8 mouse cellular contexts compared by ENCODE assay signal in the genomic region with DNA sequence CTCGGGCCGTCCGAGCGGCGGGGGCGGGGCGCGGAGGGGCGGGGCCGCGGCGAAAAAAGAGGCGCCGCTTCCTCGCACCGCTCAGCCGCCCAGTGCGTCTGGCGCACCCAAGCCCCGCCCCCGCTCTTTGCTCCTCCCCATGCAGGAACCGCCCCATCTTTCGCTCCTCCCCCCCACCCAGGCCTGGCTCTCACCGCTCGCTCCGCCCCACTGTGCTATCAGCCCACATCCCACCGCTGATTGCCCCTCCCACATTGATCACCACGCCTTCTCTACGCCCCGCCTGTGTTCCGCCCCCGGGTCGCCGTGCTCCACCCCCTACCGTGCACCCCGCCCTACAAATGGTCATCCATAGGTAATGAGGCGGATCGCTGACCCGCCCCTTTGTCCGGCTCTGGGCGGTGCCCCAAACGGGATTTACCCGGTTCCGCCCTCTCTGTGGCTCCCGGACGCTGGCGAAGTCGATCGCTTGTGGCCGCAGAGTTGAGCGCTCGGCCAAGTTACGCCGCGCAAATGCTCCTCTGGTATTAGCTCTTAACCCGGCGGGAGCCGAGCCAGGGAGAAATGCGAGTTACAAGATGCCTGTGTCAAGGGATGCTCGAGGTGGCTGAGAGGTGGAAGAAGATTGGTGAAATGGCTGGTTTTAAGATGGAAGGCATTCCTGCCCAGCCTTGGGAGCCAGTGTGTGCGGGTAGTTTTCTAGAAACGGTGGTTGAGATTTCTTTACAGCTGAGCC. TPM values are rescaled to one million over a fixed set of nuclear protein-coding genes. Genes with fewer than 3 reads are reported as not detected.
DNase-seq lines count a peak whose midpoint lies in the region; ATAC-seq and TF ChIP-seq lines count a peak whose summit lies in the region.

No protein-coding gene starts in this region.

- H3K27ac ChIP-seq in heart, embryonic 12.5 days (ENCODE audit: poor library complexity, severe bottlenecking), result peak overlapping the region; percentile 89
- H3K27ac ChIP-seq in kidney, postnatal 0 days, result peak overlapping the region; percentile 95
- H3K27ac ChIP-seq in liver, embryonic 12.5 days, result peak overlapping the region; percentile 95
- peak overlapping the region; percentile 95 for H3K27ac ChIP-seq in stomach, embryonic 15.5 days

- ATAC-seq in heart, embryonic 12.5 days (ENCODE audit: insufficient number of reproducible peaks, low FRiP score), result peak; percentile 95
- ATAC-seq in kidney, postnatal 0 days (replicated peaks; ENCODE audit: low FRiP score, low read depth), result peak; percentile 95
- peak; percentile 86 for ATAC-seq in liver, embryonic 12.5 days
- peak; percentile 93 for ATAC-seq in stomach, embryonic 15.5 days (ENCODE audit: insufficient read depth, low FRiP score, low read depth)

- peaks cover 39% of the 10 kb centered on the region for H3K79me3 ChIP-seq in C2C12 (ENCODE audit: low read depth)

- H3K4me3 ChIP-seq in C2C12 (ENCODE audit: insufficient read depth, poor library complexity, severe bottlenecking), result peak overlapping the region; percentile 69
- peak overlapping the region; percentile 82 for H3K4me3 ChIP-seq in erythroblast, embryonic 14.5 days (replicated peaks)
- H3K4me3 ChIP-seq in heart, embryonic 12.5 days, result peak overlapping the region; percentile 84
- peak overlapping the region; percentile 82 for H3K4me3 ChIP-seq in kidney, postnatal 0 days (replicated peaks; ENCODE audit: low read depth, low read length)
- peak overlapping the region; percentile 88 for H3K4me3 ChIP-seq in liver, embryonic 12.5 days
- H3K4me3 ChIP-seq in stomach, embryonic 15.5 days (replicated peaks), result peak overlapping the region; percentile 81

- no peak for TF ChIP-seq CTCF in C2C12 (IDR thresholded peaks at IDR 0.05; ENCODE audit: control insufficient read depth, insufficient read depth, insufficient read length)
- no peak for TF ChIP-seq CTCF in brain, embryonic 14.5 days (IDR thresholded peaks at IDR 0.05; ENCODE audit: borderline replicate concordance, extremely low read depth, insufficient read depth, insufficient read length)
- no peak for TF ChIP-seq CTCF in kidney, postnatal 0 days (IDR thresholded peaks at IDR 0.05; ENCODE audit: low read depth)

- under 1% methylated on average over 55 of the region's 62 CpGs for WGBS in heart, embryonic 12.5 days
- WGBS in kidney, postnatal 0 days, result under 1% methylated on average over 47 of the region's 62 CpGs
- WGBS in liver, embryonic 12.5 days (ENCODE audit: insufficient replicate concordance), result under 1% methylated on average over 57 of the region's 62 CpGs
- WGBS in stomach, embryonic 15.5 days, result under 1% methylated on average over 40 of the region's 62 CpGs

- no peaks in the 10 kb centered on the region for H3K27me3 ChIP-seq in C2C12 (ENCODE audit: control insufficient read depth, insufficient read depth, insufficient read length)
- H3K27me3 ChIP-seq in erythroblast, embryonic 14.5 days (ENCODE audit: control insufficient read depth), result peaks cover 9% of the 10 kb centered on the region
- H3K27me3 ChIP-seq in heart, embryonic 12.5 days (replicated peaks), result no peaks in the 10 kb centered on the region
- H3K27me3 ChIP-seq in kidney, postnatal 0 days (ENCODE audit: insufficient read depth, low read length), result no peaks in the 10 kb centered on the region
- no peaks in the 10 kb centered on the region for H3K27me3 ChIP-seq in liver, embryonic 12.5 days (replicated peaks)
- no peaks in the 10 kb centered on the region for H3K27me3 ChIP-seq in stomach, embryonic 15.5 days (replicated peaks)

- peaks cover 68% of the 10 kb centered on the region for H3K4me1 ChIP-seq in erythroblast, embryonic 14.5 days (ENCODE audit: control insufficient read depth)
- peaks cover 40% of the 10 kb centered on the region for H3K4me1 ChIP-seq in heart, embryonic 12.5 days (replicated peaks)
- H3K4me1 ChIP-seq in kidney, postnatal 0 days (replicated peaks; ENCODE audit: insufficient read depth, low read length), result peaks cover 32% of the 10 kb centered on the region
- peaks cover 59% of the 10 kb centered on the region for H3K4me1 ChIP-seq in liver, embryonic 12.5 days
- H3K4me1 ChIP-seq in stomach, embryonic 15.5 days, result peaks cover 29% of the 10 kb centered on the region

- H3K36me3 ChIP-seq in C2C12 (ENCODE audit: control insufficient read depth, insufficient read depth), result no peaks in the 10 kb centered on the region
- H3K36me3 ChIP-seq in erythroblast, embryonic 14.5 days (ENCODE audit: control insufficient read depth), result no peaks in the 10 kb centered on the region
- H3K36me3 ChIP-seq in heart, embryonic 12.5 days, result no peaks in the 10 kb centered on the region
- no peaks in the 10 kb centered on the region for H3K36me3 ChIP-seq in kidney, postnatal 0 days (ENCODE audit: insufficient read depth, low read length)
- no peaks in the 10 kb centered on the region for H3K36me3 ChIP-seq in liver, embryonic 12.5 days
- H3K36me3 ChIP-seq in stomach, embryonic 15.5 days, result no peaks in the 10 kb centered on the region

- peak overlapping the region; percentile 90 for H3K9ac ChIP-seq in heart, embryonic 12.5 days
- H3K9ac ChIP-seq in kidney, postnatal 0 days (ENCODE audit: low read depth, low read length), result peak overlapping the region; percentile 95
- peak overlapping the region; percentile 96 for H3K9ac ChIP-seq in liver, embryonic 12.5 days
- peak overlapping the region; percentile 26; the same call in 1 of the 2 replicates for H3K9ac ChIP-seq in stomach, embryonic 15.5 days

- H3K9me3 ChIP-seq in erythroblast, embryonic 14.5 days (ENCODE audit: control insufficient read depth, low read length), result no peaks in the 10 kb centered on the region
- H3K9me3 ChIP-seq in heart, embryonic 12.5 days (replicated peaks), result no peaks in the 10 kb centered on the region
- no peaks in the 10 kb centered on the region for H3K9me3 ChIP-seq in kidney, postnatal 0 days (replicated peaks; ENCODE audit: low read length)
- no peaks in the 10 kb centered on the region for H3K9me3 ChIP-seq in liver, embryonic 12.5 days (replicated peaks)
- H3K9me3 ChIP-seq in stomach, embryonic 15.5 days, result no peaks in the 10 kb centered on the region

- DNase-seq in brain, embryonic 14.5 days (ENCODE audit: low read depth), result peak; percentile 98
- DNase-seq in kidney, postnatal 0 days (ENCODE audit: low spot score), result peak; percentile 99
- DNase-seq in natural killer cell, adult 2 months (ENCODE audit: low spot score in 2 of 2), result peak; percentile 98 to 99

- peaks cover 45% of the 10 kb centered on the region for H3K79me2 ChIP-seq in C2C12 (ENCODE audit: control insufficient read depth, insufficient read depth)

- H3K4me2 ChIP-seq in heart, embryonic 12.5 days, result peak overlapping the region; percentile 90
- peak overlapping the region; percentile 65 for H3K4me2 ChIP-seq in kidney, postnatal 0 days (ENCODE audit: low read length)
- H3K4me2 ChIP-seq in liver, embryonic 12.5 days, result peak overlapping the region; percentile 95
- H3K4me2 ChIP-seq in stomach, embryonic 15.5 days, result peak overlapping the region; percentile 82

- peak overlapping the region; percentile 60 for H3ac ChIP-seq in C2C12 (ENCODE audit: control insufficient read depth, insufficient read length, low read depth)

- TF ChIP-seq POLR2A in brain, embryonic 14.5 days (IDR thresholded peaks at IDR 0.05; ENCODE audit: borderline replicate concordance, extremely low read depth, insufficient read depth, insufficient read length, poor library complexity, severe bottlenecking), result peak; percentile 16; the same call in 1 of the 2 replicates

TF ChIP-seq in C2C12, 6 proteins besides CTCF, POLR2A, EP300 and RAD21:
- TF ChIP-seq MYOG (IDR thresholded peaks at IDR 0.05; ENCODE audit: control insufficient read depth, extremely low read depth, insufficient read length) (no peak), FOSL1 (IDR thresholded peaks at IDR 0.05; ENCODE audit: insufficient read depth, low read length, poor library complexity, severe bottlenecking) (no peak), USF1 (IDR thresholded peaks at IDR 0.05; ENCODE audit: low read depth) (no peak), CEBPB (IDR thresholded peaks at IDR 0.05; ENCODE audit: low read depth) (no peak), MAX (IDR thresholded peaks at IDR 0.05) (no peak), MYOD1 (IDR thresholded peaks at IDR 0.05; ENCODE audit: control insufficient read depth, insufficient read length, low read depth) (no peak)

RNA-seq across cellular contexts. Expression of a gene that starts 0.4 kb away (rescaled TPM):
- 41.5 TPM for polyA plus RNA-seq in C2C12 (2012; fragmentation: generic; extraction: Trizol)
- polyA plus RNA-seq in brain, embryonic 14.5 days (2012; rRNA removed), result 87.7 and 95.4 TPM in 2 replicates
- 0.27 and 0.33 TPM in 2 replicates for polyA plus RNA-seq in erythroblast, embryonic 14.5 days (2012)
- polyA plus RNA-seq in heart, embryonic 12.5 days (2016; fragmentation: Nextera tagmentation; extraction: Ambion mirVana), result 43.2 and 46.7 TPM in 2 replicates
- 93.4 and 102 TPM in 2 replicates for polyA plus RNA-seq in kidney, postnatal 0 days (2015; fragmentation: Nextera tagmentation; extraction: Ambion mirVana)
- polyA plus RNA-seq in liver, embryonic 12.5 days (2016; fragmentation: Nextera tagmentation; extraction: Ambion mirVana), result 44.5 and 44.6 TPM in 2 replicates
- polyA plus RNA-seq in stomach, embryonic 15.5 days (2015; fragmentation: Nextera tagmentation; extraction: Ambion mirVana), result 67.5 and 72.3 TPM in 2 replicates

RNA-seq across cellular contexts. Expression of a gene that starts 46.6 kb away (rescaled TPM):
- polyA plus RNA-seq in C2C12 (2012; fragmentation: generic; extraction: Trizol), result 3.2 TPM
- polyA plus RNA-seq in brain, embryonic 14.5 days (2012; rRNA removed), result 26.4 and 43.9 TPM in 2 replicates
- polyA plus RNA-seq in erythroblast, embryonic 14.5 days (2012), result 8.5 and 12.2 TPM in 2 replicates
- polyA plus RNA-seq in heart, embryonic 12.5 days (2016; fragmentation: Nextera tagmentation; extraction: Ambion mirVana), result 58.7 and 59.1 TPM in 2 replicates
- polyA plus RNA-seq in kidney, postnatal 0 days (2015; fragmentation: Nextera tagmentation; extraction: Ambion mirVana), result 80.5 and 94.7 TPM in 2 replicates
- polyA plus RNA-seq in liver, embryonic 12.5 days (2016; fragmentation: Nextera tagmentation; extraction: Ambion mirVana), result 77.7 and 79.0 TPM in 2 replicates
- 40.2 and 43.5 TPM in 2 replicates for polyA plus RNA-seq in stomach, embryonic 15.5 days (2015; fragmentation: Nextera tagmentation; extraction: Ambion mirVana)

Comparison
In these comparisons a context has a peak if more than half of its experiments do, and no peak if none do; other contexts are left out.
1. Peak in every context shown above with its lines: DNase-seq, ATAC-seq, H3K4me3 ChIP-seq and H3K27ac ChIP-seq.
2. H3K9ac ChIP-seq: peak in every context shown above with its lines; median percentile 96 in liver, embryonic 12.5 days; 95 in kidney, postnatal 0 days; 90 in heart, embryonic 12.5 days; 26 in stomach, embryonic 15.5 days.
3. RNA of a gene that starts 0.4 kb away (polyA plus RNA-seq): 93.4 to 102 TPM in kidney, postnatal 0 days, 87.7 to 95.4 TPM in brain, embryonic 14.5 days, 67.5 to 72.3 TPM in stomach, embryonic 15.5 days, 44.5 to 44.6 TPM in liver, embryonic 12.5 days, 43.2 to 46.7 TPM in heart, embryonic 12.5 days and 41.5 TPM in C2C12 (single experiment); 0.27 to 0.33 TPM in erythroblast, embryonic 14.5 days; every median in the first group is over 10 times any median in the second.